Mouse (Mus musculus) ovary, postnatal 10 days (tissue): ENCODE data around the gene Prpf4.

Source experiments
- DNase-seq: peaks from one replicate; pipeline ENCODE4 v3.0.0; 2022; ENCODE audit warnings: low spot score

Gene Prpf4

GRCm38 (mm10) chr4:62408601-62409282, at the start of gene Prpf4, which contains the start of gene Cdc26:
Gene Prpf4, plus strand, starts transcription at chr4:62408797.
Gene Cdc26, minus strand, starts transcription at chr4:62408642.
- peak; percentile 79 for DNase-seq

- no peak for DNase-seq
Measured at GRCm38 (mm10) chr4:62359256-62359775, 49.3 kb upstream of the Prpf4 start.

- peak; percentile 79 for DNase-seq
Measured at GRCm38 (mm10) chr4:62360088-62360804, 48.4 kb upstream of the Prpf4 start, which contains the start of the genes Fkbp15 and Slc31a1. Gene Fkbp15, minus strand, starts transcription at chr4:62360548. Gene Slc31a1, plus strand, starts transcription at chr4:62360727.

- DNase-seq = no peak
Measured at GRCm38 (mm10) chr4:62360805-62361455, 47.7 kb upstream of the Prpf4 start.

GRCm38 (mm10) chr4:62361571-62361970, 47.0 kb upstream of the Prpf4 start:
- no peak for DNase-seq

- no peak for DNase-seq
Measured at GRCm38 (mm10) chr4:62361997-62362396, 46.6 kb upstream of the Prpf4 start.

- DNase-seq = no peak
Measured at GRCm38 (mm10) chr4:62362437-62362836, 46.2 kb upstream of the Prpf4 start.

GRCm38 (mm10) chr4:62364299-62364698, 44.3 kb upstream of the Prpf4 start:
- no peak for DNase-seq

GRCm38 (mm10) chr4:62366291-62366690, 42.3 kb upstream of the Prpf4 start:
- no peak for DNase-seq

- DNase-seq = no peak
Measured at GRCm38 (mm10) chr4:62367586-62367985, 41.0 kb upstream of the Prpf4 start.

GRCm38 (mm10) chr4:62369091-62369490, 39.5 kb upstream of the Prpf4 start:
- DNase-seq = no peak

GRCm38 (mm10) chr4:62372410-62372809, 36.2 kb upstream of the Prpf4 start:
- DNase-seq = no peak

- DNase-seq = no peak
Measured at GRCm38 (mm10) chr4:62372818-62373520, 35.6 kb upstream of the Prpf4 start.

GRCm38 (mm10) chr4:62373668-62374067, 34.9 kb upstream of the Prpf4 start:
- DNase-seq = no peak

- DNase-seq = no peak
Measured at GRCm38 (mm10) chr4:62374342-62374741, 34.3 kb upstream of the Prpf4 start.

- no peak for DNase-seq
Measured at GRCm38 (mm10) chr4:62376123-62376522, 32.5 kb upstream of the Prpf4 start.

GRCm38 (mm10) chr4:62379724-62380381, 28.7 kb upstream of the Prpf4 start:
- no peak for DNase-seq

GRCm38 (mm10) chr4:62383207-62383606, 25.4 kb upstream of the Prpf4 start:
- DNase-seq = no peak

GRCm38 (mm10) chr4:62383752-62384151, 24.8 kb upstream of the Prpf4 start:
- no peak for DNase-seq

GRCm38 (mm10) chr4:62384159-62384558, 24.4 kb upstream of the Prpf4 start:
- no peak for DNase-seq

GRCm38 (mm10) chr4:62385439-62385838, 23.2 kb upstream of the Prpf4 start:
- DNase-seq = no peak
